Mouse (Mus musculus): ENCODE measurements around the gene Mettl27. TPM values are rescaled to one million over a fixed set of nuclear protein-coding genes. Genes with fewer than 3 reads are reported as not detected.
A peak's percentile ranks its signal among the peaks of the same experiment; 100 is the strongest.

Mettl27 gene
- total and polyA plus RNA-seq, 2 experiments from 2014 or later = 5.0 to 7.2 TPM

DNA sequence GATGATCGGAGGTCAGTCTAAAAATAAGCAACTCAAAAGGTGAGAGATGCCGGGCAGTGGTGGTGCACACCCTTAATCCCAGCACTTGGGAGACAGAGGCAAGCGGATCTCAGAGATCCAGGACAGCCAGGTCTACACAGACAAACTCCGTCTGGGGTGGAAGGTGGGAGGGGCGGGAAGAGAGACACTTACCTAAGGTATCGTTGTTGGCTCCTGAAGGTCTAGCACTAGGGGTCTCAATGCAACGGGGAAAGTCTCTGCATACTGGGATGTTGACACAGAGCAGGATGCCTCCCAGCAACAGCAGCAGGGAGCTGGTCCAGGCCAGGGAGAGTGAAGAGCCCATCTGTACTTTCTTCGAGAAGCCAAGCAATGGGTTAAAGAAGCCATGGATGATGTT, 17.7 kb upstream of the Mettl27 start:
- TF ChIP-seq CTCF (IDR thresholded peaks at IDR 0.05) = no peak
- no peaks in the 10 kb centered on the region for H3K9me3 ChIP-seq (ENCODE audit: low read length)

DNA sequence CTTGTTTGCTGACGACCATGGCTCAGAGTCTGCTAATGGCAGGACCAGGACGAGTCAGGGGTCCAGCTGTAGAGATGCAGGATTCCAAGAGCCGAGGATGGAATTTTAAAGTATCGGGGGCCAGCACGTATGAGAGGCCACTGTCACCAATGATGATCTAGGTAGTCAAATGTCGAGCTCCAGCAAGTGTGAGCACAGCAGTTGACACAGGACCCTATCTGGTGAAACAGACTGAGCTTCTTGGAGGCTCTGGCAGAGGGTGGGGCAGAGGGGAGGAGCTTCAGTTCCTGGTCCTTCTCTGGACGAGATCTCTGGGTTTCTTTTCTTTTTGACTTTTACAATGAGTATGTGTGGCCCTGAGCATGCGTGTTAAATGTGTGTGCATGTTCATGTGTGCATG, 16.9 kb upstream of the Mettl27 start, which contains the start of gene Cldn13:
Gene Cldn13, minus strand, starts transcription at position 216 of the 400 bp plus-strand sequence.
- no peak within 1 kb of the TSS for H3K27ac ChIP-seq (ENCODE audit: low read depth, low read length)
- ATAC-seq (ENCODE audit: low FRiP score) = no peak
- 85% methylated on average over 8 of the region's 8 CpGs for WGBS

More for the DNA sequence above, 17.7 kb upstream of the Mettl27 start:
- 88% methylated on average over 8 of the region's 8 CpGs for WGBS
- Histone ChIP-seq H3K36me3 (ENCODE audit: insufficient read depth, low read length) (no peaks in the 10 kb centered on the region), H3K27me3 (ENCODE audit: insufficient read depth, low read length) (no peaks in the 10 kb centered on the region), H3K4me1 (ENCODE audit: insufficient read depth, low read length) (no peaks in the 10 kb centered on the region), H3K4me3 (ENCODE audit: low read depth, low read length) (no peak overlapping the region), H3K9ac (replicated peaks; ENCODE audit: low read length, poor library complexity, severe bottlenecking) (no peak overlapping the region), H3K4me2 (ENCODE audit: low read depth, low read length, poor library complexity, severe bottlenecking) (no peak overlapping the region), H3K27ac (ENCODE audit: low read depth, low read length) (no peak overlapping the region)
- no peak for DNase-seq (ENCODE audit: low spot score)
- ATAC-seq (ENCODE audit: low FRiP score) = no peak

DNA sequence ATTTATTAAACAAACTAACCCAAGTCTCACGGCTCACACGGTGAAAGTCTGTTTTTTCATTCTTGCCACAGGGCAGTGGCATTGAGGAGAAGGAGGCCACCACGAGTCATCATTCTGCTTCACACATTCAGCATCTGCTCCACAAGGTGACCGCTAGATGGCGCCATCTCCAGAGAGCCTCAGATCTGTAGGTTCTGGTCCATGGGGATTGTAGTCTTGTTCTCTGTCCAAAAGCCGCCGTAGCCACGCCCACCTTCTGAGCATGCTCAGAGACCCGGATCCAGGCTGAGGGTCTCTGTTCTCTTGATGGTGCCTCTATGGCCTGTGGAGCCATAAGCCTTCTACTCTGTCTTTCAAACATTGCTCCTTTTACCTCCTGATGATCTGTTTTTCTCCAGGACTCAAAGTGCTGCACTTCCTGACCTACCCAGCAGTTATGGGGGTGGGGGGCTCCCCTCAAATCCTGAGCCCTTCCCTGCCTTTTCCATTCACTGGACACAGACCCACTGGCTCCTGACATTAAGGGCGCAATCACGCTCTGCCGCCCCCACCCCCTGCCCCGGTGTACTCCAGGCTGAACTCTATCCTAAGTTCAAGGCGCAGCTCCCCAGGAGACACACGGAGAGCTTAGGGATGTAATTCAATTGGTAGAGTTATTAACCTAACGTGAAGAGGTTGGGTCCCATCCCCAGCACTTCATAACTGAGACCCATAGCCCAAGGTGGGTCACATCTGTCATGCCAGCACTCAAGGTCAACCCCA, 13.9 kb upstream of the Mettl27 start:
- ATAC-seq (ENCODE audit: low FRiP score) = no peak
- Histone ChIP-seq H3K9ac (replicated peaks; ENCODE audit: low read length, poor library complexity, severe bottlenecking) (no peak overlapping the region), H3K9me3 (ENCODE audit: low read length) (no peaks in the 10 kb centered on the region), H3K27me3 (ENCODE audit: insufficient read depth, low read length) (no peaks in the 10 kb centered on the region), H3K4me3 (ENCODE audit: low read depth, low read length) (no peak overlapping the region), H3K4me2 (ENCODE audit: low read depth, low read length, poor library complexity, severe bottlenecking) (no peak overlapping the region), H3K27ac (ENCODE audit: low read depth, low read length) (no peak overlapping the region), H3K36me3 (ENCODE audit: insufficient read depth, low read length) (no peaks in the 10 kb centered on the region), H3K4me1 (ENCODE audit: insufficient read depth, low read length) (no peaks in the 10 kb centered on the region)
- 51% methylated on average over 16 of the region's 16 CpGs for WGBS
- peak; percentile 65 for TF ChIP-seq CTCF (IDR thresholded peaks at IDR 0.05)
- peak; percentile 79 for DNase-seq (ENCODE audit: low spot score)

More for the DNA sequence above, 16.9 kb upstream of the Mettl27 start, which contains the start of gene Cldn13:
- Histone ChIP-seq H3K4me1 (ENCODE audit: insufficient read depth, low read length) (no peaks in the 10 kb centered on the region), H3K4me3 (ENCODE audit: low read depth, low read length) (no peak within 1 kb of the TSS), H3K27me3 (ENCODE audit: insufficient read depth, low read length) (no peaks in the 10 kb centered on the region), H3K9me3 (ENCODE audit: low read length) (no peaks in the 10 kb centered on the region), H3K4me2 (ENCODE audit: low read depth, low read length, poor library complexity, severe bottlenecking) (no peak within 1 kb of the TSS), H3K36me3 (ENCODE audit: insufficient read depth, low read length) (no peaks in the 10 kb centered on the region), H3K9ac (replicated peaks; ENCODE audit: low read length, poor library complexity, severe bottlenecking) (no peak within 1 kb of the TSS)
- DNase-seq (ENCODE audit: low spot score) = no peak
- no peak for TF ChIP-seq CTCF (IDR thresholded peaks at IDR 0.05)

DNA sequence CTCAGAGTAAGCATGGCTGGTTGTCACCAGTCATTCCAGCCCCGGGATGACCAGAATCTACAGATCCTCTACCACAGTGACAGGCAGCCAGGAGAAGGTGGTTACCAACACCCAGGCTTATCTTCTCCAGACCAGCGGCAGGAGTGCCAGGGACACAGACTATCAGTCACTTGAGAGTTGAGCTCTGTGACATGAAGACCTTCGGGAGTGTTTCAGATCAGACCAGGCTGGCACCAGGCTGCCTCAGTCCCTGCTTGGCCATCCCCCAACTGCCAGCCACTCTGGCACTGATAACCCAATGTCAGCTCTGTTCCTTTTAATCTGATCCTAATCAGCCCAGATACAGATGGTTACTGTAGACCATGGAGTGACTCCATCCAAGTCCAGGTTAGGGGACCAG, 13.1 kb upstream of the Mettl27 start:
- no peaks in the 10 kb centered on the region for H3K27me3 ChIP-seq (ENCODE audit: insufficient read depth, low read length)
- H3K9ac ChIP-seq (replicated peaks; ENCODE audit: low read length, poor library complexity, severe bottlenecking) = no peak overlapping the region
- no peaks in the 10 kb centered on the region for H3K36me3 ChIP-seq (ENCODE audit: insufficient read depth, low read length)
- H3K4me3 ChIP-seq (ENCODE audit: low read depth, low read length) = no peak overlapping the region
- no peak for DNase-seq (ENCODE audit: low spot score)
- ATAC-seq (ENCODE audit: low FRiP score) = no peak
- H3K27ac ChIP-seq (ENCODE audit: low read depth, low read length) = no peak overlapping the region
- no peak for TF ChIP-seq CTCF (IDR thresholded peaks at IDR 0.05)
- H3K4me1 ChIP-seq (ENCODE audit: insufficient read depth, low read length) = no peaks in the 10 kb centered on the region
- H3K4me2 ChIP-seq (ENCODE audit: low read depth, low read length, poor library complexity, severe bottlenecking) = no peak overlapping the region
- WGBS = 93% methylated on average over 3 of the region's 3 CpGs
- no peaks in the 10 kb centered on the region for H3K9me3 ChIP-seq (ENCODE audit: low read length)

DNA sequence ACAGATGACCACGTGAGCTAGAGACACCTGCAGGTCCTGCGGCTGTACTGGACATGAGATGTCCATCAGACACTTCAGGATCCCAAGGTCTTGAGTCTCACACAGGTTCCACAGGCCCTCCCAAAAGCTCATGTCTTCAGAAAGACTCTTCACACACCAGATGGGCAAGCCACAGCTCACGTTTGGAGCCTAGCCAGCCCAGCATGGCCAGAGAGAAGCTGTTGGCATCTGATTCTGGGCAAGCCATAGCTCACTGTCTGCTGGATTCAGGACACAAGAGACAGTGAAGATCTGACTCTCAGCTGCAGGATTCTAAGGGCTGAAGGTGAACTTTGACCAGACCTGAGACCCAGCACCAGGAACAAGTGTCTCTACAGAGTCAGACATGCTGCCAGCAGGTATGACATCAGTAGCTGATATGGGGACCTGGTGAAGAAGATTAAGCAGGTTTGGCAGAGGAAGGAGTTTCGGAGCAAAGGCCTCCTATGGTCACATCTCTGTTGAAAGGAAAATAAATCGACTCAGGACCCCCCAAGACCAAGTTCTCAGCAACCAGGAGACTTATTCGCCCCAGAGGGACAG, 12.0 kb upstream of the Mettl27 start:
- ATAC-seq (ENCODE audit: low FRiP score) = no peak
- H3K27ac ChIP-seq (ENCODE audit: low read depth, low read length) = no peak overlapping the region
- H3K4me1 ChIP-seq (ENCODE audit: insufficient read depth, low read length) = no peaks in the 10 kb centered on the region
- DNase-seq (ENCODE audit: low spot score) = peak; percentile 63
- no peak overlapping the region for H3K9ac ChIP-seq (replicated peaks; ENCODE audit: low read length, poor library complexity, severe bottlenecking)
- H3K4me3 ChIP-seq (ENCODE audit: low read depth, low read length) = no peak overlapping the region
- no peak overlapping the region for H3K4me2 ChIP-seq (ENCODE audit: low read depth, low read length, poor library complexity, severe bottlenecking)
- H3K9me3 ChIP-seq (ENCODE audit: low read length) = no peaks in the 10 kb centered on the region
- TF ChIP-seq CTCF (IDR thresholded peaks at IDR 0.05) = no peak
- H3K36me3 ChIP-seq (ENCODE audit: insufficient read depth, low read length) = no peaks in the 10 kb centered on the region
- 77% methylated on average over 6 of the region's 6 CpGs for WGBS
- H3K27me3 ChIP-seq (ENCODE audit: insufficient read depth, low read length) = no peaks in the 10 kb centered on the region

DNA sequence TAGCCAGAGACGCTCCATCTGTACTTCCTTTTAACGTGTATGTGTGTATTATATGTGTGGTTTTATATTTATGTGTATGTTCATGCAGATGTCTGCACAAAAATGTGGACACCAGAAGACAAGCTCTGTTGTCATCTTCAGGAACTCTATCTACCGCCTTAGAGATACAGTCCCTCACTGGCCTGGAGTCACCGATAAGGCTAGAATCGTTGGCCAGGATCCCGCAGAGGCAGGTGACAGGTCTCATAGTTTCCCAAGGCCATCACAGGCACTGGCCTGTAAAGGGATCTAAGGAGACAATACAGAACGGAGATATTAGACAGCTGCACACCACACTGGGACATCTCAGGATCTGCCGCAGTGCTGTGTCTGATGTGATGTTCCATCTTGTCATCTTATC, 11.1 kb upstream of the Mettl27 start:
- ATAC-seq (ENCODE audit: low FRiP score) = no peak
- H3K27ac ChIP-seq (ENCODE audit: low read depth, low read length) = no peak overlapping the region
- H3K27me3 ChIP-seq (ENCODE audit: insufficient read depth, low read length) = no peaks in the 10 kb centered on the region
- DNase-seq (ENCODE audit: low spot score) = no peak
- WGBS = 89% methylated on average over 8 of the region's 8 CpGs
- no peak for TF ChIP-seq CTCF (IDR thresholded peaks at IDR 0.05)
- no peak overlapping the region for H3K4me2 ChIP-seq (ENCODE audit: low read depth, low read length, poor library complexity, severe bottlenecking)
- H3K9me3 ChIP-seq (ENCODE audit: low read length) = no peaks in the 10 kb centered on the region
- no peaks in the 10 kb centered on the region for H3K36me3 ChIP-seq (ENCODE audit: insufficient read depth, low read length)
- no peak overlapping the region for H3K4me3 ChIP-seq (ENCODE audit: low read depth, low read length)
- no peak overlapping the region for H3K9ac ChIP-seq (replicated peaks; ENCODE audit: low read length, poor library complexity, severe bottlenecking)
- no peaks in the 10 kb centered on the region for H3K4me1 ChIP-seq (ENCODE audit: insufficient read depth, low read length)

All from midbrain, postnatal 0 days (tissue).